Mouse (Mus musculus) hindbrain, embryonic 13.5 days (tissue): ENCODE measurements around the gene Tap2. TPM values are rescaled to one million over a fixed set of nuclear protein-coding genes. Genes with fewer than 3 reads are reported as not detected.
"Not testable (repeated sequence)": the region's sequence is repeated elsewhere in the genome, so short reads cannot be mapped to it uniquely, and the experiment has no call there.

Experiments used
- ATAC-seq: fragments of 200-750 bp; cut with Nextera tagmentation; 2 replicates; pipeline ENCODE4 v1.8.0; 2017; ENCODE audit warnings: moderate TSS enrichment; ENCODE audit not compliant: low FRiP score
- H3K27ac ChIP-seq: fragments of 300-500 bp; sonication (generic); 2 replicates; pipeline ENCODE4 v1.5.1; 2015; ENCODE audit warnings: inconsistent platforms, mild to moderate bottlenecking, moderate library complexity
- H3K27me3 ChIP-seq: fragments of 300-500 bp; sonication (generic); 2 replicates; pipeline ENCODE4 v1.6.1; 2015; ENCODE audit warnings: mild to moderate bottlenecking, inconsistent platforms
- H3K36me3 ChIP-seq: fragments of 300-500 bp; sonication (generic); 2 replicates; pipeline ENCODE4 v1.6.1; 2015; ENCODE audit warnings: mild to moderate bottlenecking, inconsistent platforms
- H3K4me1 ChIP-seq: fragments of 300-500 bp; sonication (generic); replicated peaks from 2 replicates; pipeline ENCODE4 v1.6.1; 2015; ENCODE audit warnings: inconsistent platforms
- H3K4me2 ChIP-seq: fragments of 300-500 bp; sonication (generic); 2 replicates; pipeline ENCODE4 v1.6.1; 2015; ENCODE audit warnings: inconsistent platforms, mild to moderate bottlenecking, moderate library complexity
- H3K4me3 ChIP-seq: fragments of 300-500 bp; sonication (generic); 2 replicates; pipeline ENCODE4 v1.5.1; 2015; ENCODE audit warnings: mild to moderate bottlenecking, inconsistent platforms
- H3K9ac ChIP-seq: fragments of 300-500 bp; sonication (generic); 2 replicates; pipeline ENCODE4 v1.6.1; 2015; ENCODE audit warnings: mild to moderate bottlenecking, inconsistent platforms
- H3K9me3 ChIP-seq: fragments of 300-500 bp; sonication (generic); 2 replicates; pipeline ENCODE4 v1.6.1; 2016; ENCODE audit warnings: inconsistent platforms
- WGBS: fragments of 180-500 bp; shearing (Covaris S2); methylation state at CpG from one replicate; pipeline ENCODE4 v1.1.7; 2015; 5-methylcytosine and 5-hydroxymethylcytosine counted together
- polyA plus RNA-seq: library from polyadenylated mRNA; unstranded; fragments of >200 nt; fragmentation: Nextera tagmentation; extraction: Ambion mirVana; gene quantifications from 2 replicates; pipeline ENCODE4 v1.2.1, GENCODE M21; 2015

The Tap2 gene
- polyA plus RNA-seq, 1 experiment from 2014 or later: 2.1 TPM

DNA sequence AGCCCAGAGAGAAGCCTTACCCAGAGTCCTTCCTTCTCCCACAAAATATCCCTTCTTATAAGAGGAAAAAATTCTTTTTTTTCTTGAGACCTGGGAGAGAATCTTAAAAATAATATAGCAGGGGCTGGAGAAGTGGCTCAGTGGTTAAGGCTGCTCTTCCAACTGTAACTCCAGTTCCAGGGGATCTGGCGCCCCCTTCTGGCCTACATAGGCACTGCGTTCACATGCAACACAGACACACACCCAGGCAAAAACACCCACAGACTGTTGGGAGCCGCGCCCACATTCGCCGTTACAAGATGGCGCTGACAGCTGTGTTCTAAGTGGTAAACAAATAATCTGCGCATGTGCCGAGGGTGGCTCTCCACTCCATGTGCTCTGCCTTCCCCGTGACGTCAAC lies 15.8 kb downstream of the Tap2 start:
- H3K9ac ChIP-seq, H3K4me2 ChIP-seq, ATAC-seq, H3K4me1 ChIP-seq, H3K27ac ChIP-seq, H3K9me3 ChIP-seq, H3K36me3 ChIP-seq, H3K4me3 ChIP-seq: not testable (repeated sequence)
- peaks cover 18% of the 10 kb centered on the region for H3K27me3 ChIP-seq
- 97% methylated on average over 9 of the region's 11 CpGs for WGBS

DNA sequence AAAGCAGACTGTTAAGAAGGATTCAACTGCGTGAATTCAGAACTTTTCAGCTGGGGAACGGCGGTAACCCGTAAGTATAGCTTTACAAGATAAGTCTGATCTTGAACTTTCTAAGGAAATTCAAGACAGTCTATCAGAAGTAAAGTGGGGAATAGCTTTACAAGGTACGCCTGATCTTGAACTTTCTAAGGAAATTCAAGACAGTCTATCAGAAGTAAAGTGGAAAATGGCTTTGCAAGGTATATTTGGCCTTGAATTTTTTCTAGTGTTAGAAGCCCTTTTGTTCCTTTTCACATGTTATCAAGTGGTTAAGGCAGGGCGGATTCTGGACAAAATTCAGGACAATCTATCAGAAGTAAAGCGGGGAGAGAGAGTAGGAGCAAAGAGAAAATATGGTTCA lies 16.5 kb downstream of the Tap2 start:
- not testable (repeated sequence) for H3K36me3 ChIP-seq, H3K9me3 ChIP-seq, H3K4me1 ChIP-seq, H3K27ac ChIP-seq, ATAC-seq, H3K9ac ChIP-seq, H3K4me2 ChIP-seq, H3K4me3 ChIP-seq
- WGBS: 97% methylated on average over 4 of the region's 7 CpGs
- peaks cover 11% of the 10 kb centered on the region for H3K27me3 ChIP-seq

DNA sequence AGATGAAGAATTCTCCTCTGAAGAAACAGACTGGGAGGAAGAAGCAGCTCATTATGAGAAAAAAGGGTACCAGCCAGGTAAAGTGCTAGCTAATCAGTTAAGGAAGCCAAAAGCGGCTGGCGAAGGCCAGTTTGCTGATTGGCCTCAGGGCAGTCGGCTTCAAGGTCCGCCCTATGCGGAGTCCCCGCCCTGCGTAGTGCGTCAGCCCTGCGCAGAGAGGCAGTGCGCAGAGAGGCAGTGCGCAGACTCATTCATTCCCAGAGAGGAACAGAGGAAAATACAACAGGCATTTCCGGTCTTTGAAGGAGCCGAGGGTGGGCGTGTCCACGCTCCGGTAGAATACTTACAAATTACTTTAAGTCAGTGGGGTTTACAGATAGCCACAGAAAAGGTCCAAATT lies 17.1 kb downstream of the Tap2 start:
- ATAC-seq, H3K27me3 ChIP-seq, H3K9ac ChIP-seq, H3K27ac ChIP-seq, H3K4me2 ChIP-seq, H3K4me1 ChIP-seq, H3K9me3 ChIP-seq, H3K36me3 ChIP-seq, H3K4me3 ChIP-seq: not testable (repeated sequence)
- WGBS: 97% methylated on average over 10 of the region's 16 CpGs

DNA sequence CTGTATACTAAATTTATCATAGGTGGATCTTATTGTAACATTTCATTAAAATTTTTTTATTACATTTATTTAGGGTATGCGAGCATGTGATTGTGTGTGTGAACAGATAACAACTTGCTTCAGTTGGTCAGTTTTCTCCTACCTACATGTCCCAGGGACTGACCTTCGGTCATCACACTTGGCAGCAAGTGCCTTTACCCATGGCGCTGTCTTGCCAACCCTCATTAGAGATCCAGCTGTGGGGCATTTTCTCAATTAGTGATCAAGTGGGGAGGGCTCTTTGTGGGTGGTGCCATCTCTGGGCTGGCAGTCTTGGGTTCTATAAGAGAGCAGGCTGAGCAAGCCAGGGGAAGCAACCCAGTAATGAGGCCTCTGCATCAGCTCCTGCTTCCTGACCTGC lies 21.5 kb downstream of the Tap2 start:
- ATAC-seq: no peak
- Histone ChIP-seq H3K9ac (no peak overlapping the region), H3K4me1 (no peaks in the 10 kb centered on the region), H3K4me2 (no peak overlapping the region), H3K27ac (no peak overlapping the region), H3K36me3 (no peaks in the 10 kb centered on the region), H3K27me3 (no peaks in the 10 kb centered on the region), H3K9me3 (0 out of 2 replicates have a peak, but pooled peaks cover 5% of the 10 kb centered on the region), H3K4me3 (no peak overlapping the region)
- 87% methylated on average over 3 of the region's 3 CpGs for WGBS

DNA sequence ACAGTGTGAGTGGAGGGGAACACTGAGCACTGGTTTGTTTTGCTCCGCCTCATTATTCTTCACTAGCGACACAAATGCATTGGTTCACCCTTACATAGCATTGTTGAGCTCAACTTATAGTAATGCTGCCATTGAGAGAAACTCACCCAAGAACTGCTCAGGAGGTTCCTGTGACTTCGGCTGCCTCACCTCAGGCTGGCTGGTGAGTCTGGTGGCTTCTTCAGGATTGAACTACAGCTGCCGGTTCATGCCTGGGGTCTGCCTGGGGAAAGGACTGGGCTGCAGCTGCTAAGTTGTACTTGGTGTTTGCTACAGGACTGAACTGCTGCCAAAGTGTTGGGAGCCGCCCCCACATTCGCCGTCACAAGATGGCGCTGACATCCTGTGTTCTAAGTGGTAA lies 22.1 kb downstream of the Tap2 start:
- H3K4me1 ChIP-seq: no peaks in the 10 kb centered on the region
- no peak overlapping the region for H3K27ac ChIP-seq
- no peaks in the 10 kb centered on the region for H3K36me3 ChIP-seq
- WGBS: 95% methylated on average over 8 of the region's 8 CpGs
- no peak for ATAC-seq
- no peaks in the 10 kb centered on the region for H3K27me3 ChIP-seq
- H3K9ac ChIP-seq: no peak overlapping the region
- H3K4me3 ChIP-seq: no peak overlapping the region
- H3K4me2 ChIP-seq: no peak overlapping the region
- 0 out of 2 replicates have a peak, but pooled peaks cover 5% of the 10 kb centered on the region for H3K9me3 ChIP-seq

DNA sequence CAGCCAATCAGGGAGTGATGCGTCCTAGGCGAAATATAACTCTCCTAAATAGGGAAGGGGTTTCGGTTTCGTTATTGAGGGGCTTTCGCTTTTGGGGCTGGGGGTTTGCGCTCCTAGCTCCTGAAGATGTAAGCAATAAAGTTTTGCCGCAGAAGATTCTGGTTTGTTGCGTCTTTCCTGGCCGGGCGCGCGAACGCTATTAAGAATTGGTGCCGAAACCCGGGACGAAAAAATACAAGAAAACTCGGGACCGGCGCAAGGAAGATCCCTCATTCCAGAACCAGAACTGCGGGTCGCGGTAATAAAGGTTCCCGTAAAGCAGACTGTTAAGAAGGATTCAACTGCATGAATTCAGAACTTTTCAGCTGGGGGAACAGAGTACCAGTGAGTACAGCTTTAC lies 22.6 kb downstream of the Tap2 start:
- H3K4me2 ChIP-seq: not testable (repeated sequence)

DNA sequence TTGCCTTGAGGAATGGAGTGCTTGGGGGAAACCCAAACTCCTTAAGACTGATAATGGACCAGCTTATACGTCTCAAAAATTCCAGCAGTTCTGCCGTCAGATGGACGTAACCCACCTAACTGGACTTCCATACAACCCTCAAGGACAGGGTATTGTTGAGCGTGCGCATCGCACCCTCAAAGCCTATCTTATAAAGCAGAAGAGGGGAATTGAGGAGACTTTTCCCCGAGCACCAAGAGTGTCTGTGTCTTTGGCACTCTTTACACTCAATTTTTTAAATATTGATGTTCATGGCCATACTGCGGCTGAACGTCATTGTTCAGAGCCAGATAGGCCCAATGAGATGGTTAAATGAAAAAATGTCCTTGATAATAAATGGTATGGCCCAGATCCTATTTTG lies 27.6 kb downstream of the Tap2 start:
- not testable (repeated sequence) for H3K27me3 ChIP-seq, ATAC-seq, H3K9ac ChIP-seq, H3K4me1 ChIP-seq, H3K4me3 ChIP-seq, H3K27ac ChIP-seq, H3K36me3 ChIP-seq, H3K9me3 ChIP-seq, H3K4me2 ChIP-seq
- WGBS: 93% methylated on average over 9 of the region's 9 CpGs

More for the DNA sequence above, 22.6 kb downstream of the Tap2 start:
- WGBS: 96% methylated on average over 14 of the region's 23 CpGs
- not testable (repeated sequence) for H3K9me3 ChIP-seq, H3K27me3 ChIP-seq, H3K4me3 ChIP-seq, ATAC-seq, H3K4me1 ChIP-seq, H3K36me3 ChIP-seq, H3K9ac ChIP-seq, H3K27ac ChIP-seq

DNA sequence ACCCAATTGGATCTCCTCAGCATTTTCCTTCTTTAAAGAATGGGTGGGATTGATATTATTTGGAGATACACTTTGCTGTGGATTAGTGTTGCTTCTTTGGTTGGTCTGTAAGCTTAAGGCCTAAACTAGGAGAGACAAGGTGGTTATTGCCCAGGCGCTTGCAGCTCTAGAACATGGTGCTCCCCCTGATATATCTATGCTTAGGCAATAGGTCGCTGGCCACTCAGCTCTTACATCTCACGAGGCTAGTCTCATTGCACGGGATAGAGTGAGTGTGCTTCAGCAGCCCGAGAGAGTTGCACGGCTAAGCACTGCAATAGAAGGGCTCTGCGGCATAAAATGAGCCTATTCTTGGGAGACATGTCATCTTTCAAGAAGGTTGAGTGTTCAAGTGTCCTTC lies 28.7 kb downstream of the Tap2 start:
- not testable (repeated sequence) for H3K27me3 ChIP-seq, H3K4me3 ChIP-seq, H3K9me3 ChIP-seq, H3K27ac ChIP-seq, H3K4me1 ChIP-seq, H3K4me2 ChIP-seq, H3K9ac ChIP-seq, ATAC-seq, H3K36me3 ChIP-seq
- 88% methylated on average over 7 of the region's 7 CpGs for WGBS

DNA sequence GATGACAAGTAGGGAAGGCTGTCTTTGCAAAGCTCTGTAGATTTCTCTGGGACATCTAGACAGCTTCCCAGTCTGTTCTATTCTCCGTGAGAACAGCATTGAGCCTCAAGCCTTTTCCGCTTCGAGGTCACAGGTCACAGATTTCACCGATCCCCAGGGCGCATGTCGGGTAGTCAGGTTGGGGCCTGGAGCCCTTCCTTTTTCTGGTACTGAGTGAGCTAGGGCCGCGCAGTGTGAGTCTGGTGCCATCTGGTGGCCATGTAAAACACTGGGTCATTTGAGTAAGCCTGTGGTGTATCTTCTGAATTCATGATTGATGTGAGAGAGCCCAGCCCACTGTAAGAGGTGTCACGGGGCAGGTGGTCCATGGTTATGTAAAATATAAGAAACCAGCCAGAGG lies 31.6 kb downstream of the Tap2 start:
- Histone ChIP-seq H3K9ac (no peak overlapping the region), H3K27me3 (no peaks in the 10 kb centered on the region), H3K9me3 (no peaks in the 10 kb centered on the region), H3K27ac (no peak overlapping the region), H3K4me2 (no peak overlapping the region), H3K4me1 (no peaks in the 10 kb centered on the region), H3K4me3 (no peak overlapping the region), H3K36me3 (no peaks in the 10 kb centered on the region)
- no peak for ATAC-seq
- WGBS: 55% methylated on average over 9 of the region's 9 CpGs

DNA sequence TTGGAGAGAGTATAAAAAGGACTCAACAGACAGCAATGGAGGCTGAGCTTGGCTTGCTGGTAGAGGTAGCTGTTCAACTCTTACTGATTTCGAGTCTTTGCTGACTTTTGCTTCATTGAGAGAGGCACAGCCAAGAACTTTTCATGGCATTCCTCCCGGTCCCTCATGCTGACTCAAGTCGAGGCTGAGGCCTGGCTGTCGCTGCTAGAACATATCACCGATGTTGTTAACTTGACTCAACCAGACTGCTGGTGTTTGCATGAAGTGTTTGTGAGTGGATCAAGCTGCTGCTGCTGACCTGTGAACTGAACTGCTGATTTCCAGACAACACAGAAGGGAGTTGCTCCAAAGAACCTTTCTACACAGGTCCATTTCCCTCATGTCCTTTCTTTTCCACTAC lies 33.4 kb downstream of the Tap2 start:
- ATAC-seq: no peak
- WGBS: 83% methylated on average over 5 of the region's 5 CpGs
- Histone ChIP-seq H3K4me1 (no peaks in the 10 kb centered on the region), H3K9ac (no peak overlapping the region), H3K4me3 (no peak overlapping the region), H3K36me3 (no peaks in the 10 kb centered on the region), H3K27ac (no peak overlapping the region), H3K4me2 (no peak overlapping the region), H3K27me3 (no peaks in the 10 kb centered on the region), H3K9me3 (no peaks in the 10 kb centered on the region)

DNA sequence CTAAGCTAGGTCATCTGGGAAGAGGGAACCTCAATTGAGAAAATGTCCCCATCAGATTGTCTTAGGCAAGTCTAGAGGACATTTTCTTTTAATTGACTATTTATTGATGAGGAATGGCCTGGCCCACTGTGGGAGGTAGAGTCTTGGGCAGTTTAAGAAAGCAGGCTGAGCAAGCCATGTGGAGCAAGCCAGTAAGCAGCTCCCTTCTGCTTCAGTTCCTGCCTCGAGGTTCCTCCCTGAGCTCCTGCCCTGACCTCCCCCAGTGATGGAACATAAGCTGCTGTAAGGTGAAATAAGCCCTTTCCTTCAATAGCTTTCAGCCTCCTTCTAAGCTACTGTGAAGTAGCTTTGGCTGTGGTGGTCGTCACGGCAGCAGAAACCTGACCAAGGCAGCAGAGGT lies 34.4 kb downstream of the Tap2 start:
- no peak overlapping the region for H3K27ac ChIP-seq
- 88% methylated on average over 3 of the region's 3 CpGs for WGBS
- H3K9ac ChIP-seq: no peak overlapping the region
- 0 out of 2 replicates have a peak, but pooled peaks cover 4% of the 10 kb centered on the region for H3K9me3 ChIP-seq
- no peaks in the 10 kb centered on the region for H3K36me3 ChIP-seq
- no peaks in the 10 kb centered on the region for H3K4me1 ChIP-seq
- no peaks in the 10 kb centered on the region for H3K27me3 ChIP-seq
- no peak for ATAC-seq
- no peak overlapping the region for H3K4me2 ChIP-seq
- H3K4me3 ChIP-seq: no peak overlapping the region

DNA sequence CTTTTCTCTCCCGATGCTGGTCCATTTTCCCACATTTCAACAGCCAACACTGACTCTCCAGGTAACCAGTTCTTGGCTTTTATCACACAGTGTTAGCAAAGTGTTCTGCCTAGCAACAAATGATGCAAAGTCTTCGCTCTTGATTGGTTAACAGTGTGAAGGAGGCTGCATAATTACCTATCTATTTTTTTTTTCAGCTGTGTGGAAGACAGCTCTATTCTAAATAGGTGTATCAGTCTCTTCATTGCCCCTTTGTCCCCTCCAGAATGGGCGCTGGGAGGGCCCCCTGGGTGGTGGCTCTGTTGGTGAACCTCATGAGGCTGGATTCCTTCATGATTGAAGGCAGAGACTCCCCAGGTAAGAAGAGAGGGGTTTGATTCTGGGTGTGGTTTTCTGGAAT lies 35.4 kb downstream of the Tap2 start, which contains the start of gene H2-Ob:
Gene H2-Ob, plus strand, starts transcription at position 198 of the 400 bp plus-strand sequence.
- H3K27me3 ChIP-seq: no peaks in the 10 kb centered on the region
- H3K27ac ChIP-seq: no peak within 1 kb of the TSS
- no peak for ATAC-seq
- WGBS: 70% methylated on average over 3 of the region's 3 CpGs
- H3K4me1 ChIP-seq: no peaks in the 10 kb centered on the region
- H3K36me3 ChIP-seq: no peaks in the 10 kb centered on the region
- no peak within 1 kb of the TSS for H3K4me3 ChIP-seq
- H3K9ac ChIP-seq: no peak within 1 kb of the TSS
- no peak within 1 kb of the TSS for H3K4me2 ChIP-seq
- 0 out of 2 replicates have a peak, but pooled peaks cover 4% of the 10 kb centered on the region for H3K9me3 ChIP-seq

DNA sequence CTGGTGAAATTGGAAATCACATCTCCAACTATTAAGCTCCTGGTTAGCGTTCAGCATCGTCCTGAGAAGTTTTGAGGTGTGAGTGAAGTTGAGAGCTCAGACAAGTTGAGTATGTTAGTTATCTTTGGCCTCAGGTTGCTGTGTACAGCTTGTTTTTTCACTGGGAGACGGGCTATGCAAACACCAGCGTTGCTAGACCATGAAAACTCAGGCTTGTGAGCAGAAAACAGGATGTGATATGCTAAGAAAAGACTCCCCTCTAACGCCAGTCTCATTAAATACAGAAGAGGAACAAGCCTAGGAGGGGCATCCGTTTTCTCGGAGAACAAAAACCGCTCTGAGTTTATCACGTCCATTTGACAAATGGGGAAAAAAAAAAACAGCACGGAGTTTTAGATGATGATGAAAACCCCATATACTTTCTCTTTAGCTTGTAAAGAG lies 36.3 kb downstream of the Tap2 start:
- Histone ChIP-seq H3K27me3 (no peaks in the 10 kb centered on the region), H3K9me3 (0 out of 2 replicates have a peak, but pooled peaks cover 4% of the 10 kb centered on the region), H3K4me3 (no peak overlapping the region), H3K36me3 (no peaks in the 10 kb centered on the region), H3K4me2 (no peak overlapping the region), H3K9ac (no peak overlapping the region), H3K27ac (no peak overlapping the region), H3K4me1 (no peaks in the 10 kb centered on the region)
- ATAC-seq: no peak
- 72% methylated on average over 10 of the region's 10 CpGs for WGBS
